Mouse (Mus musculus) cerebellum, adult 18-20 months (tissue): ENCODE results near the gene Rps13.

Experiments
- DNase-seq, 2 experiments: peaks; one replicate each; pipeline ENCODE4 v3.0.0; 2021

Gene Rps13

DNA sequence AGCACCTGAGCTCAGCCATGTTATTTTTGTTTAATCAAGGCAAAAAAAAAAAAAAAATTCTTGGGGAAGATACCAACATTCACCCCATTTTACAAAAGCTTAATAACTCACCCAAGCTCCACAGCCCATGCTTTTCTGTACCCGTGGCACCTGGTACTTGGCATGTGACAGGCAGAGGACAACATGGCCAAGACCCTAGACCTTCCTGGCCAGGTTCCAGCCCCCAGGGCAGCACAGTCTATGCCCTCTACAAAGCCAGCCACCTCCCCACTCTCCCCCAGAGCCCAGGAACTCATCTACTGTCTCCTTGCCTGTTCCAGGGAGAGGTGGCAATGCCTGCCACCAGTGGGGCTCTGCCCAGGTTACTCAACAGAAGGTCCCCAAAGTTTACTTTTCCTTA, 43.4 kb downstream of the Rps13 start:
- no peak for DNase-seq

DNA sequence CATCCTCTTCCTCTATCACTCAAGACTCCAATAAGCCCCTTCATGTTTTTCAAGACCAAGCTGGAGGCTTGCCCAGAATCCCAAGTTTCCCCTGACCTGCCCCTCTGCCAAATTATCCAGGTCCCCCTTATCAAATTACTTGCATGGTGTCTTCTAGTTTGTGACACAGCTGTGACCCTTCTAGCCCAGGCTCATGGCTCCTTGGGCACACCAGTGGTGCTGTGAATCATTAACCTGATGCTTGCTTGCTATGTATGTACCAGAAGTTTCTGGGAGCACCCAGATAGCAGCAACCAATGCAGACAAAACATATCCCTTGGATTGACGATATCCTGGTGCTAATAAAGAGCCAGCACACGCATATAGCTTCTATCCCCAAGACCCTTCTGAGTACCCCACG, 45.0 kb downstream of the Rps13 start:
- DNase-seq, result no peak

DNA sequence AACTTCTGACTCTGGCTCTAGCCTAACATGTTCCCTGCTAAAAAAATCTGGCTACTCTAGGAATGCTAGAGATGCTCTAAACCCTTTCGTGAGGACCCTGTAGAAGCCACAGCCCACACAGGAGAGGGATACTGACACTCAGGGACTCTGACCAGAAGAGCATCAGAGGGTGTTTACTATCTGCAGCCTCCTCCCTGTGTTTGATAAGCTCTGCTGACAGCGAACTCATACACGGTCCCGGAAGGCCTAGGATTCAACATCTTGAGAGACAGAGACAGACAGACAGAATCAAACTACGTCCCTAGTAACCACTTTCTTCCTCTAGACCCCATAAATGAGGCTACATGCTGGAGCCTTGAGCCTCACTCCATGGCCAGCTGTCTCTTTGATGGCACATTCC, 46.0 kb downstream of the Rps13 start:
- no peak for DNase-seq

DNA sequence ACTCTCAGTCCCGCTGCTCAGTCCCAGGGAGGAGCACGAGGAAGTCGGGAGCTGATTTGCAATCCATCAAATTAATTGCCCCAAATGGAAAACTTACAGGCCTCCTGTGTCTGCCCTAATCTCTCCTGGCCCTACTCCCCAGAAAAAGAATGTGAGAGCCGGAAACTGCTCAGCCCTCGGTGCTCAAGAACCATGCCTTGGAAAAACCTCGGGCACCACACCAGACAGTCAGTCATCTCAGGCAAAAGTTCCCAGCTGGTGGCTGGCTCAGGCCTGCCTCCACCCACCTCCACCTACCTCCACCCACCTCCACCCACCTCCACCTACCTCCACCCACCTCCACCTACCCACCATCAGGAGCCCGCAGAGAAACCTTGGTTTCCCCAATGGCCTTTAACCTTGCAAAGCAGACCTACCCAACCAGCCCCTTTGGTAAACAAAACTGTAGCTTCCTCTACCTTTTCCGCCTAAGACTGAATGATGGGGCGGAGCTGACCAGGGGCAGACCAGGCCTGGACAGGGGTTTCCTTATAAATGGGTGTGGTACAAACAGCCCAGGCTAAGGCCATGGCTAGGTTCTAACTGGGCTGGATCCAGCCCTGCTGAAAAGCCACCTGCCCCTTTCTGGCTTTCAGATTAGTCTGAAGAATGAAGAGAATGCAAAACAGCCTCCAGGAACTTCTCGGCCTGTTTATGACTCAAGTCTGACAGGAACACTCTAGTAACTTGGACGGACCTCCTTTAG, 47.2 kb downstream of the Rps13 start:
- no peak for DNase-seq

DNA sequence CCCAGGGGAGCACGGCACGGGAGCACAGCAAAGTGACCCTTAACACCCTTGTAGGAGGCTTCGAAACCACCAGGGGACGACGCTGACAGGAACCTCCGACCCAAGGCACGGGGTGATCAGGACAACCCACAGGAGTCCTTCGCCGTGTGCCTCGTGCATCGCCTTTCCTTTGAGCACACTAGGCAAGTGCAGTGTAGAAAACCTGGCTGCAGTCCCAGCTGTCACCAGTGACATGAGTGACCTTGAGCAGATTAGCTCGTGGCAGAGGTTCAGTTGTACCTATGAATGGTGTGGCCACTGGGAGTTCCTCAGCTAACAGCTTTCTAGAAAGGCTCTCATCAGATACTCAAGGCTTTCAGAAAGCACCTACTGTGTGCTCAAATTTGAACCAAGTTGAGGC, 47.8 kb downstream of the Rps13 start:
- no peak for DNase-seq

DNA sequence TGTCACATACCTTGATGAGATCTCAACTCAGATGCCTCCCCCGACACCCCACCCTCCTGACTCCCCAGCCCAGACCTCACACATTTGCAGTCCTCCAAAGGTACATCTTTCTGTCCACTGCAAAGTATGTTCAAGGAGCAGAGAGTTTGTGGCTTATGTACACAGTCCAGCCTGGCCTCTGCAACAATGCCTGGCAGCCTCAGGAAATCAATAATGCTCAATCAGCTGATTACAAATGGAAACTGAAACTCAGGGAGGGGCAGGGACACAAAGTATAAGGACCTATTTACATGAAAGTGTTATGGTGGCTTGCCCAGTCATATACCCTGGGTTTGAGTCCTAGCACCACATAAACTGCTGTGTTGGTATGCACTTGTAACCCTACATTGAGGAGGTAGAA, 48.8 kb downstream of the Rps13 start:
- no peak for DNase-seq

DNA sequence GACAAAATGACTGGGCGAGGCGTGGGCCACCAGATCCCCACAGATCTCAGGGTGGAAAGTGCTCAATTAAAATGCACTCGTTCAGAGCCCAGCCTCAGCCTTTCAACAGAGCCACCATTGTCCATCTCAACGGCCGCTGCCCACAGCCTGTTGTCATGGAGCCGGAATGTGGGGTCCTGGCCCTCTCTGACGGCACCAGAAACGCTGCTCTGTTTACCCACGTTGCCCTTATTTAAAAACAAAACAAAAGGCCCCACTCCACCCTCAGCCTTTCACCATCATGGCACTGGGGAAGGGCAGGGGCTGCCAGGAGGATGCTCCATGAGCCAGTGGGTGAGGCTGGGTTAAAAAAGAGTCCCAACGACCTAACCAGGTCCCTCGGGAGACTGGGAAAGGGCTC, 51.2 kb downstream of the Rps13 start:
- DNase-seq, result peak in 1 of 2 experiments; percentile 15
